Mouse (Mus musculus) CH12.LX (cell line): ENCODE measurements around the gene Gmnn. TPM values are rescaled to one million over a fixed set of nuclear protein-coding genes. Genes with fewer than 3 reads are reported as not detected.

Experiments
- DNase-seq: peaks from one replicate; pipeline ENCODE4 v3.0.0-alpha.2; 2013; ENCODE audit errors: extremely low read depth
- H3K27ac ChIP-seq: 2 replicates; pipeline ENCODE4 v1.5.1; 2012; ENCODE audit warnings: low read depth, mild to moderate bottlenecking, control low read depth, moderate library complexity; ENCODE audit not compliant: insufficient read depth
- H3K27me3 ChIP-seq: replicated peaks from 2 replicates; pipeline ENCODE3; 2012; ENCODE audit warnings: inconsistent platforms
- H3K36me3 ChIP-seq, 2 experiments: replicated peaks in 1 of 2; 2 replicates each; pipeline versions ENCODE3 to v1.6.1; 2012; ENCODE audit warnings: inconsistent platforms in 1 of 2, low read length in 1 of 2, mild to moderate bottlenecking in 1 of 2, mixed read lengths in 1 of 2, moderate library complexity in 1 of 2; ENCODE audit not compliant: control insufficient read depth in 1 of 2, insufficient read depth in 1 of 2
- H3K4me1 ChIP-seq, 2 experiments: 2 replicates each; pipeline ENCODE4 v1.6.1; 2012; ENCODE audit warnings: inconsistent platforms in 1 of 2, moderate library complexity in 1 of 2; ENCODE audit not compliant: insufficient read depth in 2 of 2, control insufficient read depth in 1 of 2
- H3K4me2 ChIP-seq: 2 replicates; pipeline ENCODE4 v1.6.1; 2012; ENCODE audit warnings: low read depth, mild to moderate bottlenecking, control low read depth; ENCODE audit not compliant: poor library complexity, insufficient read depth, severe bottlenecking
- H3K4me3 ChIP-seq, 3 experiments: fragments of 150-350 bp in 1 of 3; sonication (generic) in 1 of 3; replicated peaks in 1 of 3; 2 replicates each; pipeline versions ENCODE3 to v1.5.1; 2011 to 2012; ENCODE audit warnings: low read depth in 2 of 3, low read length in 2 of 3, mild to moderate bottlenecking in 2 of 3, moderate library complexity in 2 of 3, control low read depth in 1 of 3, improper control_type of control experiment in 1 of 3, inconsistent platforms in 1 of 3, mixed read lengths in 1 of 3; ENCODE audit not compliant: poor library complexity in 1 of 3
- H3K79me2 ChIP-seq: replicated peaks from 2 replicates; pipeline ENCODE4 v1.6.1; 2012; ENCODE audit warnings: mild to moderate bottlenecking, moderate library complexity; ENCODE audit not compliant: control insufficient read depth, poor library complexity, insufficient read depth, severe bottlenecking; ENCODE audit errors: extremely low read depth
- H3K9ac ChIP-seq: 2 replicates; pipeline ENCODE4 v1.6.1; 2012; ENCODE audit warnings: low read depth, mild to moderate bottlenecking, control low read depth, moderate library complexity; ENCODE audit not compliant: insufficient read depth
- H3K9me3 ChIP-seq: replicated peaks from 2 replicates; pipeline ENCODE3; 2012; ENCODE audit warnings: low read length, inconsistent platforms, mixed read lengths
- BHLHE40 ChIP-seq: IDR thresholded peaks from 2 replicates; pipeline ENCODE4 v1.6.1; 2011; ENCODE audit warnings: mild to moderate bottlenecking, low read depth, low read length, improper control_type of control experiment
- CHD1 ChIP-seq: IDR thresholded peaks from 2 replicates; pipeline ENCODE4 v1.6.1; 2012; ENCODE audit warnings: low read depth, low read length, improper control_type of control experiment, inconsistent platforms
- CTCF ChIP-seq, 2 experiments: IDR thresholded peaks in 1 of 2; conservative IDR thresholded peaks in 1 of 2; 2 replicates each; pipeline ENCODE4 v1.5.1; 2011 to 2012; ENCODE audit warnings: low read depth in 2 of 2, low read length in 2 of 2, improper control_type of control experiment in 1 of 2, inconsistent platforms in 1 of 2, mild to moderate bottlenecking in 1 of 2, moderate library complexity in 1 of 2
- ELF1 ChIP-seq: IDR thresholded peaks from 2 replicates; pipeline ENCODE4 v1.6.1; 2014; ENCODE audit warnings: low read depth, mild to moderate bottlenecking, inconsistent platforms, low read length, improper control_type of control experiment
- ETS1 ChIP-seq: conservative IDR thresholded peaks from 2 replicates; pipeline ENCODE4 v1.6.1; 2012; ENCODE audit warnings: low read depth, mild to moderate bottlenecking, inconsistent platforms, low read length, improper control_type of control experiment, moderate library complexity
- IRF4 ChIP-seq: IDR thresholded peaks from 2 replicates; pipeline ENCODE4 v1.6.1; 2014; ENCODE audit warnings: low read depth, mild to moderate bottlenecking, inconsistent platforms, low read length, improper control_type of control experiment
- JUND ChIP-seq: conservative IDR thresholded peaks from 2 replicates; pipeline ENCODE4 v1.6.1; 2011; ENCODE audit warnings: low read depth, low read length, improper control_type of control experiment
- KAT2A ChIP-seq: IDR thresholded peaks from 2 replicates; pipeline ENCODE4 v1.6.1; 2012; ENCODE audit warnings: low read length, improper control_type of control experiment, inconsistent platforms; ENCODE audit not compliant: insufficient replicate concordance
- MAFK ChIP-seq: IDR thresholded peaks from 2 replicates; pipeline ENCODE4 v1.6.1; 2011; ENCODE audit warnings: low read length, improper control_type of control experiment; ENCODE audit not compliant: insufficient replicate concordance
- MAX ChIP-seq: IDR thresholded peaks from 2 replicates; pipeline ENCODE4 v1.6.1; 2011; ENCODE audit warnings: low read length, improper control_type of control experiment
- MAZ ChIP-seq: IDR thresholded peaks from 2 replicates; pipeline ENCODE4 v1.6.1; 2012; ENCODE audit warnings: low read depth, mild to moderate bottlenecking, inconsistent platforms, low read length, improper control_type of control experiment, moderate library complexity
- MEF2A ChIP-seq: IDR thresholded peaks from 2 replicates; pipeline ENCODE4 v1.6.1; 2014; ENCODE audit warnings: low read depth, mild to moderate bottlenecking, inconsistent platforms, low read length, improper control_type of control experiment, borderline replicate concordance
- MXI1 ChIP-seq: IDR thresholded peaks from 2 replicates; pipeline ENCODE4 v1.6.1; 2011; ENCODE audit warnings: mild to moderate bottlenecking, low read depth, low read length, improper control_type of control experiment
- MYC ChIP-seq: IDR thresholded peaks from 2 replicates; pipeline ENCODE4 v1.6.1; 2011; ENCODE audit warnings: low read depth, mild to moderate bottlenecking, improper control_type of control experiment, low read length
- POLR2AphosphoS2 ChIP-seq: IDR thresholded peaks from 2 replicates; pipeline ENCODE4 v1.6.1; 2011; ENCODE audit warnings: low read depth, low read length, improper control_type of control experiment
- RAD21 ChIP-seq: IDR thresholded peaks from 2 replicates; pipeline ENCODE4 v1.6.1; 2011; ENCODE audit warnings: low read depth, mild to moderate bottlenecking, low read length, improper control_type of control experiment, moderate library complexity
- RCOR1 ChIP-seq: conservative IDR thresholded peaks from 2 replicates; pipeline ENCODE4 v1.6.1; 2012; ENCODE audit warnings: low read depth, mild to moderate bottlenecking, inconsistent platforms, low read length, improper control_type of control experiment
- SIN3A ChIP-seq: IDR thresholded peaks from 2 replicates; pipeline ENCODE4 v1.6.1; 2012; ENCODE audit warnings: low read length, improper control_type of control experiment, inconsistent platforms
- TCF12 ChIP-seq: IDR thresholded peaks from 2 replicates; pipeline ENCODE4 v1.6.1; 2014; ENCODE audit warnings: low read depth, mild to moderate bottlenecking, inconsistent platforms, low read length, improper control_type of control experiment
- UBTF ChIP-seq: IDR thresholded peaks from 2 replicates; pipeline ENCODE4 v1.6.1; 2012; ENCODE audit warnings: low read depth, mild to moderate bottlenecking, inconsistent platforms, low read length, improper control_type of control experiment, moderate library complexity
- USF2 ChIP-seq: conservative IDR thresholded peaks from 2 replicates; pipeline ENCODE4 v1.6.1; 2011; ENCODE audit warnings: low read depth, low read length, improper control_type of control experiment
- ZC3H11A ChIP-seq: IDR thresholded peaks from 2 replicates; pipeline ENCODE4 v1.6.1; 2012; ENCODE audit warnings: low read depth, mild to moderate bottlenecking, inconsistent platforms, low read length, improper control_type of control experiment
- ZMIZ1 ChIP-seq: IDR thresholded peaks from 2 replicates; pipeline ENCODE4 v1.6.1; 2012; ENCODE audit warnings: low read depth, mild to moderate bottlenecking, inconsistent platforms, low read length, improper control_type of control experiment
- dilution Hi-C: fragments of 300-500 bp; cut with MboI; formaldehyde crosslinking; loops from 2 replicates; pipeline ENCODE4 v1.14.3; 2020; ENCODE audit warnings: low sequenced_read_pairs; ENCODE audit not compliant: extremely low pct_unique_long_range_greater_than_20kb, extremely low pct_ligation_motif_present
- in situ Hi-C: fragments of 300-500 bp; cut with MboI; formaldehyde crosslinking; loops from 3 replicates; pipeline ENCODE4 v1.14.3; 2019; ENCODE audit warnings: low sequenced_read_pairs, low pct_ligation_motif_present, low pct_unique_long_range_greater_than_20kb, mixed read lengths
- polyA plus RNA-seq: library from polyadenylated mRNA; unstranded; fragments of >175 nt; gene quantifications from 2 replicates; pipeline ENCODE4 v1.2.1, GENCODE M21; 2012; ENCODE audit warnings: low read depth; ENCODE audit not compliant: insufficient read length
- total RNA-seq, 2 experiments: library from RNA; depleted of rRNA; stranded (reverse); fragments of 300-350 nt in 1 of 2; fragments of >200 nt in 1 of 2; gene quantifications; 2 replicates each; pipeline ENCODE4 v1.2.3; 2012 to 2014

Gene Gmnn
- total and polyA plus RNA-seq, 3 experiments, result 117 to 166 (median 166) TPM

GRCm38 (mm10) chr13:24757820-24758564 is 3.7 kb downstream of the Gmnn start:
- H3K36me3 ChIP-seq, result peaks cover 36 to 65% of the 10 kb centered on the region in 2 experiments
- no peaks in the 10 kb centered on the region for H3K27me3 ChIP-seq
- TF ChIP-seq MYC (no peak), ETS1 (no peak), RAD21 (no peak), ELF1 (no peak), SIN3A (no peak), KAT2A (no peak), CTCF (conservative IDR thresholded peaks at IDR 0.05 in 1 of 2, IDR thresholded peaks at IDR 0.05 in 1 of 2; ENCODE audit: low read depth in 2 of 2, low read length in 2 of 2) (no peak), BHLHE40 (no peak), POLR2AphosphoS2 (no peak), MAZ (no peak), CHD1 (no peak), IRF4 (no peak), MAX (no peak), MXI1 (no peak), MAFK (no peak), ZMIZ1 (no peak), RCOR1 (no peak), UBTF (no peak), TCF12 (no peak)
- in situ Hi-C loops (no loop called here), dilution Hi-C loops (no loop called here)
- H3K79me2 ChIP-seq, result peaks cover 38% of the 10 kb centered on the region
- no peak overlapping the region for H3K4me2 ChIP-seq
- H3K27ac ChIP-seq, result no peak overlapping the region
- H3K9me3 ChIP-seq, result no peaks in the 10 kb centered on the region
- no peak overlapping the region for H3K4me3 ChIP-seq
- H3K4me1 ChIP-seq, result peaks cover 7 to 25% of the 10 kb centered on the region in 2 experiments
- no peak for DNase-seq
- no peak overlapping the region for H3K9ac ChIP-seq

- in situ Hi-C loops (no loop called here), dilution Hi-C loops (no loop called here)
- Histone ChIP-seq H3K9me3 (no peaks in the 10 kb centered on the region), H3K27ac (no peak overlapping the region), H3K4me1 (peaks cover 4 to 20% of the 10 kb centered on the region in 2 experiments), H3K79me2 (peaks cover 38% of the 10 kb centered on the region), H3K4me3 (no peak overlapping the region), H3K4me2 (no peak overlapping the region), H3K27me3 (no peaks in the 10 kb centered on the region), H3K9ac (no peak overlapping the region), H3K36me3 (peaks cover 44 to 76% of the 10 kb centered on the region in 2 experiments)
- TF ChIP-seq TCF12, result no peak
- TF ChIP-seq ETS1, result no peak
- no peak for TF ChIP-seq UBTF
- no peak for TF ChIP-seq JUND
- TF ChIP-seq MAFK, result no peak
- no peak for TF ChIP-seq RCOR1
- TF ChIP-seq BHLHE40, result no peak
- TF ChIP-seq SIN3A, result no peak
- TF ChIP-seq USF2, result no peak
- TF ChIP-seq MEF2A, result no peak
- no peak for TF ChIP-seq MXI1
- no peak for TF ChIP-seq IRF4
- TF ChIP-seq MAZ, result no peak
- no peak for TF ChIP-seq ZC3H11A
- DNase-seq, result no peak
These were observed 5.0 kb downstream of the Gmnn start for GRCm38 (mm10) chr13:24756756-24757155.
